Mouse (Mus musculus): ENCODE data around the gene Mtg1. TPM values are rescaled to one million over a fixed set of nuclear protein-coding genes. Genes with fewer than 3 reads are reported as not detected.
"Not testable (repeated sequence)": the region's sequence is repeated elsewhere in the genome, so short reads cannot be mapped to it uniquely, and the experiment has no call there.

The Mtg1 gene
- total RNA-seq, 2 experiments from 2014 or later = 28.5 to 34.2 TPM

GRCm38 (mm10) chr7:140126934-140127333, 10.4 kb upstream of the Mtg1 start:
- no peak for DNase-seq

GRCm38 (mm10) chr7:140127911-140128310, 9.5 kb upstream of the Mtg1 start:
- peak in 1 of 2 experiments; percentile 41 for DNase-seq

GRCm38 (mm10) chr7:140132184-140132583, 5.2 kb upstream of the Mtg1 start:
- DNase-seq = not testable (repeated sequence)

GRCm38 (mm10) chr7:140134033-140134432, 3.3 kb upstream of the Mtg1 start:
- not testable (repeated sequence) for DNase-seq

GRCm38 (mm10) chr7:140135106-140135770, 2.1 kb upstream of the Mtg1 start:
- DNase-seq = no peak

GRCm38 (mm10) chr7:140138021-140138310, 602 bp downstream of the Mtg1 start:
- no peak for DNase-seq

GRCm38 (mm10) chr7:140141350-140141749, 4.0 kb downstream of the Mtg1 start:
- peak; percentile 70 to 80 for DNase-seq

- DNase-seq = no peak
Measured at GRCm38 (mm10) chr7:140144550-140144949, 7.2 kb downstream of the Mtg1 start.

- no peak for DNase-seq
Measured at GRCm38 (mm10) chr7:140153383-140153782, 16.0 kb downstream of the Mtg1 start.

GRCm38 (mm10) chr7:140153829-140154217, 16.5 kb downstream of the Mtg1 start:
- no peak for DNase-seq

- no peak for DNase-seq
Measured at GRCm38 (mm10) chr7:140154218-140154927, 17.0 kb downstream of the Mtg1 start, which contains the start of gene Sprn. Gene Sprn (minus strand): TSS chr7:140154877.

GRCm38 (mm10) chr7:140160363-140160762, 23.0 kb downstream of the Mtg1 start:
- no peak for DNase-seq

GRCm38 (mm10) chr7:140164664-140165063, 27.3 kb downstream of the Mtg1 start, which contains the start of gene Olfr522:
Gene Olfr522 (minus strand): TSS chr7:140164764.
- no peak for DNase-seq

GRCm38 (mm10) chr7:140167950-140168349, 30.6 kb downstream of the Mtg1 start:
- no peak for DNase-seq

- DNase-seq = no peak
Measured at GRCm38 (mm10) chr7:140169386-140169785, 32.0 kb downstream of the Mtg1 start.

- no peak for DNase-seq
Measured at GRCm38 (mm10) chr7:140170863-140171262, 33.5 kb downstream of the Mtg1 start.

- no peak for DNase-seq
Measured at GRCm38 (mm10) chr7:140172936-140173335, 35.6 kb downstream of the Mtg1 start, which contains the start of gene Olfr523. Gene Olfr523 (plus strand): TSS chr7:140173217.

GRCm38 (mm10) chr7:140179176-140179575, 41.8 kb downstream of the Mtg1 start:
- no peak for DNase-seq

GRCm38 (mm10) chr7:140180692-140181091, 43.3 kb downstream of the Mtg1 start:
- no peak for DNase-seq

GRCm38 (mm10) chr7:140184206-140184605, 46.8 kb downstream of the Mtg1 start:
- no peak for DNase-seq

- DNase-seq = peak in 1 of 2 experiments; percentile 2
Measured at GRCm38 (mm10) chr7:140186646-140187620, 49.6 kb downstream of the Mtg1 start.

- DNase-seq = no peak
Measured at GRCm38 (mm10) chr7:140187721-140188390, 50.5 kb downstream of the Mtg1 start.
